Mouse (Mus musculus) cerebellum, postnatal 36 days (tissue): ENCODE measurements around the gene Stk33.

Source experiments
- DNase-seq, 2 experiments: peaks; one replicate each; pipeline ENCODE4 v3.0.0; 2021 to 2022; ENCODE audit warnings: mixed read lengths in 2 of 2

Gene Stk33

DNA sequence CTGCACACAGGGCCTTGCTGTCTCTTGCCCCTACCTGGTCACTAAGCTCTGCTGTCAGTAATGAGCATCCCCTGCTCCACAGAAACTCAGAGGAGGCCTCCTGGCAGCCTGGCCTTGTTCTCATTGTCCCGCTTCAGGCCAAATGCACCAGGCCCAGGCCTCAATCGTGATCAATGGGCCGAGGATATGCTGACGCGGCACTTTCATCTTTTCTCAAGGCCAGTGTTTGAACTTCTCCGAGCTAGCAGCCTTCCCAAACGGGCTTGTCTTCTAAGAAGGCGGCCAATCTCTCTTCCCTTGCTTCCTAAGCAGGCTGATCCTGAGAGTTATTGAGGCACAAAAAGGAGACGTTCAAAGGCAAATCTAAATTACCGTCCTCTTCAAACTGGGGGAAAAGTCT lies 200.2 kb downstream of the Stk33 start:
- DNase-seq = no peak

GRCm38 (mm10) chr7:109234882-109235640 lies 203.8 kb downstream of the Stk33 start:
- DNase-seq = no peak

DNA sequence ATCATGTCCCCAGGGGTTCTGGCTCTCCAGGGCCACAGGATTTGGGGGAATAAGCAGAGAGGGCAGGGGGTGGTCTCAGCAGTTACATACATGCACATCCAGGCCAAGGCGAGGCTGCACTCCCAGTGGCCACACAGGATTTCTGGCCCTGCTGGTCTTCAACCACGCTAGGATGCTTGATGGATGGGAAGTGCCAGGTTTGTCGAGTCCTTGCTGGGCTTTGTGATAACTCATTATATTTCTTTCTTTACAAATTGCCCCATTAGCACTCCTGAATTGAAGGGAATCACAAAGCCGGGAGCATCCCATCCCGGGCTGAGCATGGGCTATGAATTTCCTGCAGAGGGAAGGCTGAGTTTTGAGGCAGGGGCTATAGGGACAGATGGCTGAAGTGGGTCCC lies 204.4 kb downstream of the Stk33 start:
- DNase-seq = no peak

DNA sequence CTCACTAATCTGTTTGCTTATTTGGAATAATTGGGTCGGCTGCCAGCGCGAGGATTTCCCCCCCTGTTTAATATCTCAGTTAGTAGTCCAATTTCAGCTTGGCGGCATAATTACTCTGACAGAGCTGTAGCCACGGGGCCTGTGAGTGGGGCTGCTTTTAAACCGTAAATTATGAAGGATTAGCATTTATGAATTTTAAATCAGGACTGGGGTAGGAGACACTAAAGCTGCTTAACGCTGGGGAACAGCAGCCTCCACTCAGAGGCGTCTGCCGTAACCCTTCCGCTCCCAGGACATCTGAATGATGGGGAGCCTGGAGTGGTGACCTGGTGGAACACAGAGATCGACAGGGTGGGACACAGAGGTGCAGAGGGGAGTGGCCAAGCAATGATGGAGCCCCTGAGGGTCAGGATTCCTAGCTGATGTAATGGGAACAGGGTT lies 207.0 kb downstream of the Stk33 start:
- DNase-seq = no peak

- DNase-seq = no peak
These were observed 207.6 kb downstream of the Stk33 start for GRCm38 (mm10) chr7:109231307-109231706.

- DNase-seq = peak; percentile 77 to 80
These were observed 208.1 kb downstream of the Stk33 start for GRCm38 (mm10) chr7:109230806-109231205.
